Mouse (Mus musculus): ENCODE measurements at regions not wholly inside any gene's neighbourhood (a gene's known extent, or its start where the extent isn't known, plus 50 kb on each side); places are given as distances from the start of the nearest gene placed in this dataset.

GRCm38 (mm10) chr3:35473351-35473750 is 280.6 kb upstream of the Atp11b start:
- 92% methylated on average over 7 of the region's 7 CpGs for WGBS
- H3K36me3 ChIP-seq (ENCODE audit: control insufficient read depth, insufficient read depth, low read length), result no peaks in the 10 kb centered on the region
- H3K27me3 ChIP-seq (ENCODE audit: control insufficient read depth, insufficient read depth, low read length), result no peaks in the 10 kb centered on the region
- no peaks in the 10 kb centered on the region for H3K4me1 ChIP-seq (ENCODE audit: control insufficient read depth, insufficient read depth, insufficient read length, low read length)
- TF ChIP-seq CTCF (IDR thresholded peaks at IDR 0.05; ENCODE audit: extremely low read depth, insufficient read length, insufficient replicate concordance, low read depth, low read length) (no peak), POLR2A (IDR thresholded peaks at IDR 0.05; ENCODE audit: low read depth, low read length) (no peak)
- no peak overlapping the region for H3K4me3 ChIP-seq (ENCODE audit: low read depth, low read length)
- H3K27ac ChIP-seq (ENCODE audit: insufficient read depth, low read depth, low read length), result no peak overlapping the region

GRCm38 (mm10) chr3:35474361-35474760 is 279.5 kb upstream of the Atp11b start:
- Histone ChIP-seq H3K36me3 (ENCODE audit: control insufficient read depth, insufficient read depth, low read length) (no peaks in the 10 kb centered on the region), H3K27me3 (ENCODE audit: control insufficient read depth, insufficient read depth, low read length) (no peaks in the 10 kb centered on the region), H3K27ac (ENCODE audit: insufficient read depth, low read depth, low read length) (no peak overlapping the region), H3K4me3 (ENCODE audit: low read depth, low read length) (no peak overlapping the region), H3K4me1 (ENCODE audit: control insufficient read depth, insufficient read depth, insufficient read length, low read length) (no peaks in the 10 kb centered on the region)
- no peak for TF ChIP-seq POLR2A (IDR thresholded peaks at IDR 0.05; ENCODE audit: low read depth, low read length)
- no peak for TF ChIP-seq CTCF (IDR thresholded peaks at IDR 0.05; ENCODE audit: extremely low read depth, insufficient read length, insufficient replicate concordance, low read depth, low read length)
- WGBS, result 15% methylated on average over 6 of the region's 6 CpGs

- H3K27me3 ChIP-seq (ENCODE audit: control insufficient read depth, insufficient read depth, low read length), result no peaks in the 10 kb centered on the region
- no peak overlapping the region for H3K4me3 ChIP-seq (ENCODE audit: low read depth, low read length)
- H3K36me3 ChIP-seq (ENCODE audit: control insufficient read depth, insufficient read depth, low read length), result no peaks in the 10 kb centered on the region
- no peak overlapping the region for H3K27ac ChIP-seq (ENCODE audit: insufficient read depth, low read depth, low read length)
- TF ChIP-seq CTCF (IDR thresholded peaks at IDR 0.05; ENCODE audit: extremely low read depth, insufficient read length, insufficient replicate concordance, low read depth, low read length), result no peak
- TF ChIP-seq POLR2A (IDR thresholded peaks at IDR 0.05; ENCODE audit: low read depth, low read length), result no peak
- no peaks in the 10 kb centered on the region for H3K4me1 ChIP-seq (ENCODE audit: control insufficient read depth, insufficient read depth, insufficient read length, low read length)
- 32% methylated on average over 7 of the region's 7 CpGs for WGBS
These were observed 278.6 kb upstream of the Atp11b start for GRCm38 (mm10) chr3:35475326-35475725.

- TF ChIP-seq POLR2A (IDR thresholded peaks at IDR 0.05; ENCODE audit: low read depth, low read length), result no peak
- no peak for TF ChIP-seq CTCF (IDR thresholded peaks at IDR 0.05; ENCODE audit: extremely low read depth, insufficient read length, insufficient replicate concordance, low read depth, low read length)
- Histone ChIP-seq H3K27me3 (ENCODE audit: control insufficient read depth, insufficient read depth, low read length) (no peaks in the 10 kb centered on the region), H3K4me1 (ENCODE audit: control insufficient read depth, insufficient read depth, insufficient read length, low read length) (no peaks in the 10 kb centered on the region), H3K27ac (ENCODE audit: insufficient read depth, low read depth, low read length) (no peak overlapping the region), H3K4me3 (ENCODE audit: low read depth, low read length) (no peak overlapping the region), H3K36me3 (ENCODE audit: control insufficient read depth, insufficient read depth, low read length) (no peaks in the 10 kb centered on the region)
- 65% methylated on average over 18 of the region's 18 CpGs for WGBS
These were observed 272.9 kb upstream of the Atp11b start for GRCm38 (mm10) chr3:35480714-35481695.

GRCm38 (mm10) chr3:35481841-35482240 is 272.1 kb upstream of the Atp11b start:
- Histone ChIP-seq H3K4me3 (ENCODE audit: low read depth, low read length) (no peak overlapping the region), H3K4me1 (ENCODE audit: control insufficient read depth, insufficient read depth, insufficient read length, low read length) (no peaks in the 10 kb centered on the region), H3K36me3 (ENCODE audit: control insufficient read depth, insufficient read depth, low read length) (no peaks in the 10 kb centered on the region), H3K27me3 (ENCODE audit: control insufficient read depth, insufficient read depth, low read length) (no peaks in the 10 kb centered on the region), H3K27ac (ENCODE audit: insufficient read depth, low read depth, low read length) (no peak overlapping the region)
- 37% methylated on average over 11 of the region's 11 CpGs for WGBS
- TF ChIP-seq POLR2A (IDR thresholded peaks at IDR 0.05; ENCODE audit: low read depth, low read length) (no peak), CTCF (IDR thresholded peaks at IDR 0.05; ENCODE audit: extremely low read depth, insufficient read length, insufficient replicate concordance, low read depth, low read length) (no peak)

- 5% methylated on average over 6 of the region's 6 CpGs for WGBS
- Histone ChIP-seq H3K4me1 (ENCODE audit: control insufficient read depth, insufficient read depth, insufficient read length, low read length) (no peaks in the 10 kb centered on the region), H3K27me3 (ENCODE audit: control insufficient read depth, insufficient read depth, low read length) (no peaks in the 10 kb centered on the region), H3K27ac (ENCODE audit: insufficient read depth, low read depth, low read length) (no peak overlapping the region), H3K36me3 (ENCODE audit: control insufficient read depth, insufficient read depth, low read length) (no peaks in the 10 kb centered on the region), H3K4me3 (ENCODE audit: low read depth, low read length) (no peak overlapping the region)
- TF ChIP-seq CTCF (IDR thresholded peaks at IDR 0.05; ENCODE audit: extremely low read depth, insufficient read length, insufficient replicate concordance, low read depth, low read length), result peak; percentile 53; the same call in 1 of the 2 replicates
- TF ChIP-seq POLR2A (IDR thresholded peaks at IDR 0.05; ENCODE audit: low read depth, low read length), result no peak
These were observed 271.6 kb upstream of the Atp11b start for GRCm38 (mm10) chr3:35482296-35482695.

- H3K36me3 ChIP-seq (ENCODE audit: control insufficient read depth, insufficient read depth, low read length), result no peaks in the 10 kb centered on the region
- H3K4me3 ChIP-seq (ENCODE audit: low read depth, low read length), result no peak overlapping the region
- 68% methylated on average over 10 of the region's 10 CpGs for WGBS
- H3K27me3 ChIP-seq (ENCODE audit: control insufficient read depth, insufficient read depth, low read length), result no peaks in the 10 kb centered on the region
- TF ChIP-seq POLR2A (IDR thresholded peaks at IDR 0.05; ENCODE audit: low read depth, low read length), result no peak
- TF ChIP-seq CTCF (IDR thresholded peaks at IDR 0.05; ENCODE audit: extremely low read depth, insufficient read length, insufficient replicate concordance, low read depth, low read length), result no peak
- no peak overlapping the region for H3K27ac ChIP-seq (ENCODE audit: insufficient read depth, low read depth, low read length)
- no peaks in the 10 kb centered on the region for H3K4me1 ChIP-seq (ENCODE audit: control insufficient read depth, insufficient read depth, insufficient read length, low read length)
These were observed 271.1 kb upstream of the Atp11b start for GRCm38 (mm10) chr3:35482759-35483158.
